Mouse (Mus musculus) kidney, adult 18-20 months (tissue): ENCODE data around the gene Rhox4a2.
"Not testable (repeated sequence)": the region's sequence is repeated elsewhere in the genome, so short reads cannot be mapped to it uniquely, and the experiment has no call there.

Experiments used
- DNase-seq: peaks from one replicate; pipeline ENCODE4 v3.0.0; 2021

Rhox4a2 gene

DNA sequence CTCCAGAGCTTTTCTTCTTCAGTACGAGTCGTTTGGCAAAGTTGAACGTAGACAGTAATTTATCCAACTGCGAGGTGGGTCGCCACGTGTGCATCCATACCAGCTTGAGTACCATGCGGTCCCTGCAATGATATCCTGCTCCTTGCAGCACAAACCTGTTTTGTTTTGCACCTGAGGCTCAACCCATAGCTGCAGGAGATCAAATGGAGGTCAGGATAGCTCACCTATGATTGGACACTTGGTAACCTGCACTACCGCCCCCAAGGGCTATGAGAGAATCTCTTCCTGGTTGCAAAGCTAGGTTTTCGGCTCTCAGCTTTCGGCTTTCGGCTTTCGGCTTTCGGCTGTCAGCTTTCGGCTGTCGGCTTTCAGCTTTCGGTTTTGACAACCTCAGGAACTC lies at the start of gene Rhox4a2:
Gene Rhox4a2, plus strand, starts transcription at position 301 of the 400 bp plus-strand sequence.
- DNase-seq: not testable (repeated sequence)

DNA sequence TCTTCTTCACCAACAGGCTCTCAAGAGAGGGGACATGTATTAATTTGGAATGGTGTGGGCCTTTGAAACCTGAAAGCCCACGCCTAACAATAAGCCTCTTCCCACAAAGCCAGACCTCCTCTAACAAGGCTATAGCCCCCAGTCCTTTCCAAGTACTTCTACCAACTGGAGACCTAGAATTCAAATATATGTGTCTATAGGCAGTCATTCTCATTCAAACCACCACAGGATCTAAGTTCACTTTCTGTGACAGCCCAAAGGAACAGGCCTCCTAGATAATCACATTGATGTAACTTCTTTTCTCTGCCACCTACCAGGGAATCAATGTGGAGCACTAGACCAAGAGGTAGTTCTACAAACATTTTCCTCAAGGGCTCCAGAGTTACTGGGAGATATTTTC lies 10.9 kb upstream of the Rhox4a2 start, which contains the start of gene Rhox3a2:
Gene Rhox3a2, plus strand, starts transcription at position 301 of the 400 bp plus-strand sequence.
- DNase-seq: not testable (repeated sequence)

DNA sequence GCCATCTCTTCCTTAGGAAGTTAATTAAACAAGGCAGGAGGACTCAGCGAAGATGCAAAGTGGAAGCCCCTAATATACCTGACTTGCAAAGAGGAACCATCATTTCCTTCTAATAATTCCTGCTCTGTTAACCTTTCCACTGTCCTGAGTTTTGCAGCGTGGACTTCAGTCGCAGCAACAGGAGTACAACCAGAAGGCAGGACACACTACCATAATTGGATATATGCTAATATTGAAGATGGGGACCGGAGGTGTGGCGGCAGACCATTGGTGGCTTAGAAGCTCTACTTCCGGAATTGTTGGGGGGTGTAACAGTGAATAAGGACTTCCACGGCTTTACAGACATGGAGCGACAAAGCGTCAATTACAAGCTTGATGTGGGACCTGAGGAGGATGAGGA lies 21.1 kb downstream of the Rhox4a2 start, which contains the start of gene Rhox2b:
Gene Rhox2b, plus strand, starts transcription at position 301 of the 400 bp plus-strand sequence.
- DNase-seq: not testable (repeated sequence)

DNA sequence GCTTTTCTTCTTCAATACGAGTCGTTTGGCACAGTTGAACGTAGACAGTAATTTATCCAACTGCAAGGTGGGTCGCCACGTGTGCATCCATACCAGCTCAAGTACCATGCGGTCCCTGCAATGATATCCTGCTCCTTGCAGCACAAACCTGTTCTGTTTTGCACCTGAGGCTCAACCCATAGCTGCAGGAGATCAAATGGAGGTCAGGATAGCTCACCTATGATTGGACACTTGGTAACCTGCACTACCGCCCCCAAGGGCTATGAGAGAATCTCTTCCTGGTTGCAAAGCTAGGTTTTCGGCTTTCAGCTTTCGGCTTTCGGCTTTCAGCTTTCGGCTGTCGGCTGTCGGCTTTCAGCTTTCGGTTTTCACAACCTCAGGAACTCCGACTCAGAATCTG lies 41.5 kb downstream of the Rhox4a2 start, which contains the start of gene Rhox4b:
Gene Rhox4b, plus strand, starts transcription at position 301 of the 400 bp plus-strand sequence.
- DNase-seq: not testable (repeated sequence)
